Mouse (Mus musculus): ENCODE results near the gene Utf1.

The Utf1 gene

DNA sequence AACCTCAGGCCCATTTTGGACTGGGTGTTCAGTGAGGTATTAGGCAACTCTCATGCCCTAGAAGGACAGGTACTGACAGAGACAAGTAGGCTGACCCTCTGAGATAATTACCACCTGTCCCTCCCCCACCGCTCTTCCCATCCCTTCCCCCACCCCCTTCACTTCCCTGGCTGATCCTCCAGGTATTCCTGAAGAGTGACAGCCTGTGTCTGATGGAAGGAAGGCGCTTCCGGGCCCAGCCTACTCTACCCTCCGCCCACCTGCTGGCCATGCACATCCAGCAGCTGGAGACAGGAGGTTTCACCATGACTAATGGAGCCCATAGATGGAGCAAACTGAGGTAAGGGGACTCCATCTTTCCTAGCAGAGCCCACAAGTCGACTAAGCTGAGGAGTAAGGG, 5.8 kb upstream of the Utf1 start:
- DNase-seq (ENCODE audit: low spot score) = no peak

DNA sequence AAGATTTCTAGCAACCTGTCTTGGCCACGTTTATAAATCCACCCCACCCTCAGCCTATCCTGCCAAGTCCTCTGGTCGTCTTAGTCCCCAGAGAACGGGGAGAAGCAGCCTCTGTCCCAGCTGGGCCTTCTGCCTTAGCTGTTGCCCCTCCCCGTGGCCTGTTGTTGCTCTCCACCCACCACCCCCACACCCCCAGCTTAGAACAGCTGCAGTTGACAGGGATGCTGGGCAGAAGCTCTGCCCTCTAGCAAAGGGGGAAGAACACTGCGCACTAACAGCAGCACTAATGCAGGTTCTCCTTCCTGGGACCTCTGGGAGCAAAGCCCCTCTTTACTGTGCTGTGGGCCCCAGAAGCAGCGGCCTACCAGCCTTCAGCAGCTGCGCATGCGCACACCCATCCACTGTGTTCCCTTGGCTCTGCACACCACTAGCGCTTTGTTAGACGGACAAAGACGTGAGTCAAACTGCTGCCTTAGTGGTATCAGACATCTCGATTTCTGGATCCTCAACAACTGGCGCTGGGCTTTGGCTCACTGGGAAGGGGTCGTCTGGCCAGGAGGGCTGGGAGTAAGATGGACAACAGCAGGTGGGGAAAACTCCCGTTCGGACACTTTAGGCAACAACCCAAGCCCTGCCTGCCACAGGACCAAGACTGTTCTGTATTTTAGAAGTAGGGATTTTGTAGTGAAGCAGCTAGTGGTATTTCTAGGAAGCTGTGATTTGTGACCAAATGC, 2.9 kb upstream of the Utf1 start:
- DNase-seq (ENCODE audit: low spot score) = no peak

DNA sequence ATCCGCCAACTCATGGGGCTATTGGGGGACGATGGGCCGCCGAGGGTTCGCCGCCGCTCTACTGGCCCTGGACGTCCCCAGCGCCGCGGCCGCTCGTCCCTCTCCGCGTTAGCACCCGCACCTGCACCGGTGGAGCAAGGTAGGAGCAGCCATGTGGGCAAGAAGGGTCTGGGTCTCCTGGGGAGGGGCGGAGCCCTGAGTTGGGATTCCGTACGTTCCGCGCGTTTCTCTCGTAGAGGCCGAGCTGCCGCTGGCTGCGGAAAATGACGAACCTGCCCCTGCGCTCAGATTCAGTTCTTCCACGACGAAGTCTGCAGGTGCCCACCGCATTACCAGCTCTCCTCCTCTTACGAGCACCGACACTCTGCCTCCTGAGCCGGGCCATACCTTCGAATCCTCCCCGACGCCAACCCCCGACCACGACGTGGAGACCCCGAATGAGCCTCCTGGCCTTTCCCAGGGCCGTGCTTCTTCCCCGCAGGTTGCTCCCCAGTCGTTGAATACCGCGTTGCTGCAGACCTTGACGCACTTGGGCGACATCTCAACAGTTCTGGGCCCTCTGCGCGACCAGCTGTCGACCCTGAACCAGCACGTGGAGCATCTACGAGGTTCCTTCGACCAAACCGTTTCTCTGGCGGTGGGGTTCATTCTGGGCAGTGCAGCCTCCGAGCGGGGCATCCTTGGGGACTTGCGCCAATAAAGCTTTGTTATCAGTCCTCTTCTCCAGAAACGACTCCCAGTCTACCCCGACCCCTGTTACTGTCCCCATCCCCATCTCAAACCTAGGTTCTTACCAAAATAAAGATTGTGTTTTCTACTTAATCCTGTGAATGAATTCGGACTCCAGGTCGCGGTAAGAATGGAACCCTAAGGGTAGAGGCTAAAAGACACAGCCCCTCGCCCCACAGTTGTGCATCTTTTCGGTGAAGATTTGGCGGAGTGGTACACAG, 977 bp downstream of the Utf1 start:
- DNase-seq (ENCODE audit: low spot score) = no peak

DNA sequence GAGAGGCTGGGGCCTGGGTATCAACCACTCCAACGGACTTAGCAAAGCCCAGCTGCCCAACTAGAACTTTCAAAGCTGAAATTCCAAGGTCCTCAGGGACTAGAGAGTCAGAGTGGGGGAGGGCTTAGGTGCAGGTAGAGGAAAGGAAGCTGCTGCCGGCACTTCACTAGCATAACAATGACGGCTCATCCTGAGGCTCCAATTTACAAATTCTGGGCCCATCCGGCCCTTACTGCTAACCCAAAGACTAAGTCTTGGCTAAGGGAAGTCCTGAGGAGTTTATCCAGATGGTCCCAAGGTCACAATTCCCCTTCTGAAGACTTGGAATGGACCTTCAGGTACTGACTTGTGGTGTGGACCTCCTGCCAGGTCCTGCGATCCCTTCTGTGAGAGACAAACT, 1.9 kb downstream of the Utf1 start:
- no peak for DNase-seq (ENCODE audit: low spot score)

DNA sequence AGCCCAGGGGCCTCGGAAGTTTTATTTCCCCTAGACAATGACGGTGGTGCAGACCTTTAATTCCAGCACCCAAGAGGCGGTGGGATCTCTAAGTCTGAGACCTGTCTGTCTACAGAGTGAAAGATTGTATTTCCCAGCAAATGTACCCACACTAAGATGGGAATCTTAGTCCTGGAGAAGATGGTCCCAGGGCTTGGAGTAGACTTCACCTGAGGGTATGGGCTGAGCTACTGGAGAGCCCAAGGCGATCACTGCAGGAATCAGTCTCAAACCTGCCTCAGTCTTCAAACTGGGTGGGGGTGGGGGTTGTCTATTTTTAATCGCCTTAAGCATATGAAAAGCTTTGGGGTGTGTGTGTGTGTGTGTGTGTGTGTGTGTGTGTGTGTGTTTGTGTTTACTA, 2.4 kb downstream of the Utf1 start:
- no peak for DNase-seq (ENCODE audit: low spot score)

DNA sequence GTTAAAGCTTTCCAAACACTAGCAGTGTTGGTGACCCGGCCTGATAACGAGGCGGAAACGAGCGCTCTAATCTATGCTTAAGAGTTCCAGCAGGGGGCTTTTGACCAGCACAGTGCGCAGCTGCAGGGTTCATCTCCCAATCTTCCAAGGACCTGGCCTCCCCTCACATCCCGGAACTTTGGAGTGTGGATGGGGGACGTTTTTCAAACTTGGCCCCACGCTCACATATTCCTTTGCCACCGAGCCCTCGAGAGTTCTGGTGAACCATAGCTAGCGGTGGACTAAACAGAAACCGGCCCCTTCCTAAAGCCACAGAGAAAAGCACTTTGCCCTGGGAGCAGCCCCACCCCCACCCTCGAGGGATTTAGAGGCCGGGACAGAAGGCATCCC, 6.3 kb downstream of the Utf1 start:
- DNase-seq (ENCODE audit: low spot score) = peak; percentile 52

DNA sequence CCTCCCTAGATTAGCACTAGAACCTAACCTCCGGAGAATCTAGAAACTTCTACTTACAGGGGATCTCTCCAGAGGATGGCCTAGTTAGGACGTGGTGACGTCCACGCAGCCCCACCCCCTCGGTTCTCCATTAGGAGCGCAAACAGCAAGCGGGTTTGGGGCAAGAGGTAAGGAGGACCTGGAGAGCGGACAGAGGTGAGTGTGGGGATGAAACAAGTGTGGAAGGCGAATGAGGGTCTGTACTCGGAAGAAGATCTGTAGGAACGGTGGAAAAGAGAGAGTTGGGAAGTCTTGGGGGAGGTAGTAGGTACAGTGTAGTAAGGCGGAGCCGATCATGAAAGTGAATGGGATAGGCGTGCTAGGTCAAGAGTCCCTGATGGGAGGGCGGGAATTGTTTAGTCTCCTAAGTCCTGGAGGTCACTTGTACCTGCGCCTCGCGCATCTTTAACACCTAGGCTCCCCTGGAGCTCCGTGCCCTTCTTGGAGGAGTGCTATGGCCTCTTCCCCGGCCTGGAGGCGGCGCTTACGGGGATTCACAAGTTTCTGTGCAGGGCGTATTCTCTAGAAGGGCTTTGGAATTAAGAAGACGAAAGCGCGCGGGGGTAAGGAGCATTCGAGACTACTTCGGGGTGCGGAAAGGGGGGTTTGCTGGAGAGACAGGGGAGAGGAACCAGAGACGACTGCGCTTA, 6.8 kb downstream of the Utf1 start:
- DNase-seq (ENCODE audit: low spot score) = peak; percentile 30

DNA sequence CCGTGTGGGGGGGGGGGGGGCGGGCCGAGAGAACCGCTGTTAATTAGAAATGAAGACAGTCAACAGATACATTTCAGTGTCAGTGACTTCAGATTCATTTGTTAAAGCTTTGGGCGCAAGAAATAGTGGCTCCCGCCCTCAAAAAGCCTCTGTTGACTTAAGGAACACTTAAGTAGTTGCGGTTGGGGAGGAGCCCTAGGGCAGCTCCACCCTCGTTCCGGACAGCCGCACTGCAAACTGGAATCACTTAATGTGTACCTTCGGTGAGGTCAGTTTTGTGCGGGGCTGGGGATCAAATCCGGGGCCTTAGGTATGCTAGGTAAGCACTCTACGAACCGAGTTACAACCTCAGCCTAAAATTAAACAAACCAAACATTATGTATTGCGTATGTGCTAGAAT, 7.5 kb downstream of the Utf1 start:
- DNase-seq (ENCODE audit: low spot score) = peak; percentile 56

DNA sequence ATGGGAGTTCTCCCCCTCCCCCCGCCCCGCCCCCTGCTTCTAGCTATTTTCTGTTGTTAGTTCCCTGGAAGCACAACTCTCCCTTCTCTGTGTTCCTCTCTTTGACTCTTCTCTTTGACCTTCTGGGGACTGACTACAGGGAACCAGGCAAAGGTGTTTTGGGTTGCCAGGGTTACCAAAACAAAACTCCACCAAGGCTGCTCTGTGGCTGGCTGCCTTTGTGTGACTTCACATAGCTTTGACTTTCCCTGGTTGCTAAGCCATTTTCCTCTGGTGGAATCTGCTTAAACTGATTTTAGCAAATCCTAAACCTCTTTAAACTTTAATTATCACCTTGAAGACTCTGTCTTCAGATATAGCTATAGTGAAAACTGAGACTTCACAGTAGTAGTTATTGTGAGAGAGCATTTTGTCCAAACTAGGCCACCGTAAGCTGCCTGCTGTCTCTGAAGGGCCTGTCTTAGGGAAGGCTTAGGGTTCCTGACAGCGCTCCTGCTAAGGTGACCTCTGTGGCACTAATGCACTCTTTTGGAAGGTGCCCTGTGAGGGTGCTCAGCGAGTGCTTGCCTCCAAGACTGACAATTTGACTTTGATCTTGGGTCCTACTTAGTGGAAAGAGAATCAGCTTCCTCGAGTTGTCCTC, 8.5 kb downstream of the Utf1 start:
- DNase-seq (ENCODE audit: low spot score) = no peak

DNA sequence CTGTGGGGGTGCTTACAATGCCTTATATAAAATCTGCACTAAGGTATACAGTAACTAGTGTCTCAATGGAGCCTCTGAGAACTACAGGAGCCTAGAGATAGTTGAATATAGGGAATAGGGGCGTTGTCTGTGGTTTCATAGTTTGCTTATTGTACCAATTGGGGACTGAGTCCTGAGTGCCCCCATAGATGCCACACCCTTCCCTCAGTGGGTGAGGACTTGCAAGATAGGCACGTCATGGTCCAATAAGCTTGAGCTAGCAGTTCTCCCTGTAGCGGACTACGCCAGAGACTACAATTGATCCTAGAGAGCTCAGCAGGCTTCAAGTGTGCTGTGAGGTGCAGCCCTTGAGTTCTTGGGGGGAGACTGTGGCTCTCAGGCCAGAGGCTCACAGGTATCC, 11.9 kb downstream of the Utf1 start:
- no peak for DNase-seq (ENCODE audit: low spot score)

DNA sequence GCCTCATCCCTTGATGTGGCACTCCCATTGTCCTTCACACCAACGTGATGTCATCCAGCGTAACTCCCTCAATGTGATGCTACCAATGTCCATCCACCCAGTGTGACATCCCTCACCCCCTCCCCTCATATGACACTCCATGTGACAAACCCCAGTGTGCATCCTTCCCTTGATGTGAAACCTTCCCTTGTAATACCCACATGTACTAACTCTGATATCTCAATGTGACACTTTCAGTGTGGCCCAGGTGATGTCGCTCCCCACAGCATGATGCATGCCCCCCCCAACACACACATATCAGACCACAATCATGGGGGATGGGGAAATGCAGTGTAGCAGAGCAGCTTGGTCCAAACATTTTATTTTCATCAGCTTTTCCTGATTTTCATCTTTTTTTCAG, 13.1 kb downstream of the Utf1 start:
- no peak for DNase-seq (ENCODE audit: low spot score)

DNA sequence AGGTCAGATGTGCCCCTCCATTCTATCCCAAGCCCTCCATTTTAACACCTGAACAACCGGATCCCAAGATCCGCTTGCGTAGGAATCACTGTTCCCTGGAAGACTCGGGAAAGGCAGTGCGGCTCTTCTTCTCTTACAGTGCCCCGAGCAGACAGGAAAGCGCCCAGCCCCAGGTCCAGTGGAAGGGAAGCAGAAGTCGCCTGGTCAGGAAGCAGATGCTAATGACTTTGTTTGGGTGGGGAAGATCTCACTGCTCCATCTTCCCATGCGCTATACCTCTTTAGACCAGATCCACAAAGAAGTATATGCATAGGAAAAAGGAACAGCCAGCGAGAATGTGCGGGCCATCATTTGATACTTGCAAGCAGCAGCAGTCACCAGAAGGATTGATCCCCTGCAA, 13.8 kb downstream of the Utf1 start:
- DNase-seq (ENCODE audit: low spot score) = no peak

DNA sequence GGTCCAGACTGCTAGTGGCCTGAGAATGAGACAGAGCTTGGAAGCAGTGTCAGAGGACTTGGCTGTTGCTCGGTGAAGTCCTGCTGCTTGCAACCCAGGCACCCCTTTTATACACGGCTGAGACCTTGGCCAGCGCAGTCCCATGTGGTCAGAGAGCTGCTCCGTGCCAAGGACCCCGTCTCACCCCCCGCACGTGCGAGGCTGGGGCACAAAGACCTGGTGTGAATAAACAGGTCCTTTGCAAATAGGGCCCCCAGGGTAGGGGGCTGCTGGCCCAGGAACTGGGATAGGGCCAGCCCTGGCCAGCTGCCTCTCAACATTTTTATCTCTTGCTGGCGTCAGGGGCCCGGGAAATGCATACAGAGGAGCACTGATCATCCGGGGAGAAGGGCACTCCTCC, 14.4 kb downstream of the Utf1 start:
- DNase-seq (ENCODE audit: low spot score) = no peak

DNA sequence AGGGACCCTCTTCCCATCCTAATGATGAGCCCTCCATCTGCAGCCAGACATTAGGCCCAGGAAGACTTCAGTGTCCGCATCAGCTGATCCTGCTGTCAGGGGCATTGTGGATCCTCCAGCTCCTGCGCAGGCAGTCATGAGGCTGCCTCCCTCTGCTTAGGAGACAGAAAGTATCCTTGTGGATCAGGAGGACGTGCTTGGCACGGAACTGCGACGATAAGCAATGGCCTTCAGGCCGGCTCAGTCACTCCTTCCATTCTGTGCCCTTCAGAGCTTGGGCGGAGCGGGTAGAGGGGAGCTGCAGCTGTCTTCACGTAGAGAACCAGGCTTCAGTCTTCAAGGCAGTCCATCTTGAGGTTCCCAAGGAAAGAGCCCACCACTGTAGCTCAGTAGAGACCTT, 17.6 kb downstream of the Utf1 start:
- DNase-seq (ENCODE audit: low spot score) = no peak

DNA sequence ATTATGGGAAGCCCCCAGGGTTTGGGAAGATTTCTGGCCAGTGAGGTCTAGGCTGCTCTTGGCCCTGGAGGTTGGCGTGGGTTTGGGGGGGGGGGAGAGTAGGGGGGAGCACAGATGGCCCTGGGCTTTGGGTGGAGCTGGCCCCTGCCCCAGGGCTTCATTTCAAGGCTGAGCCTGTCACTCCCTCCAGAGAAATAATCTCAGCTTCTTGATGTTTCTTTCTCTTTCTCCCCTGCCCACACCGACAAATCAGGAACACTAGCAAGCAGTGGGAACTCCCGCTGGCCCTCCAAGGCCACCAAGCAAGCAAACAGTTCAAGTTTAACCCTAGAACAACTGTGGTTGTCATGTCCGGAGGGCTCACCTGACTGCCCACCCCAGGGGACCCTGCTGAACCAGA, 20.2 kb downstream of the Utf1 start:
- DNase-seq (ENCODE audit: low spot score) = no peak

DNA sequence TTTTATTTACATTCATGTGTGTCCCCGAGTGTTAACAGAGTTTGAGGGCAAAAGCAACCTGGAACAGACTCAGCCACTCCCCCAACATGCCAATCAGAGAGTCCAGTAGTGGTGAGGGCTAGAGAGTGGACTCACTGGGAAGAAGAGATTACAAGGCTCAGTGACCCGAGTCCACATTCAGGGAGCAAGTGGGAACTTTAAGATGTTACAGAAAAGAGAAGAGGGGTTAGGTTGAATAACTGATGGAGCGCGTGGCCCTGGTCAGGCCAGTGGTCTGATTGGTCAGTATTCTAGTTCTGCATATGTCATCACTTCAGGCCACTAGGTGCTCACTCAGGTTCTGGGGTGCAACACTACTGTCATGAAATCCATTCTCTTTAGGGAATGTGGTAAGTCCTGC, 23.6 kb downstream of the Utf1 start:
- DNase-seq (ENCODE audit: low spot score) = no peak

DNA sequence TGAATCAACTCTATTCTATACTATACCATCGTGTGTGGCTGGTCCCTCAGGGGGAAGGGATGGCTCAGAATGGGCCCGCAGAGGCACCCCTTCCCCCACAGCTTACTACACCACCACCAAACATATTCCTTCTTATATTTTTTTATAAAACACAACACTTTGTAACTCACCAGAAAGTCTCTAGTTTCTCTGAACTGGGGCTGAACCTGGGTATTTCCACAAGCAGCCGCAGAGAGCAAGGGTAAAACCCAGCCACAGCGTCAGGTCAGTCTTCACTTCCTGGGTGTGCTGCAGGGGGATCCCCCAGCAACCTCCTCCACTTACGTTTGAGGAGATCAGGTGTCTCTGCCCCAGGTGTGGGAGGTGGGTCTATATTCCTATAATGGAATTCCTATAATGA, 24.8 kb downstream of the Utf1 start:
- DNase-seq (ENCODE audit: low spot score) = no peak

DNA sequence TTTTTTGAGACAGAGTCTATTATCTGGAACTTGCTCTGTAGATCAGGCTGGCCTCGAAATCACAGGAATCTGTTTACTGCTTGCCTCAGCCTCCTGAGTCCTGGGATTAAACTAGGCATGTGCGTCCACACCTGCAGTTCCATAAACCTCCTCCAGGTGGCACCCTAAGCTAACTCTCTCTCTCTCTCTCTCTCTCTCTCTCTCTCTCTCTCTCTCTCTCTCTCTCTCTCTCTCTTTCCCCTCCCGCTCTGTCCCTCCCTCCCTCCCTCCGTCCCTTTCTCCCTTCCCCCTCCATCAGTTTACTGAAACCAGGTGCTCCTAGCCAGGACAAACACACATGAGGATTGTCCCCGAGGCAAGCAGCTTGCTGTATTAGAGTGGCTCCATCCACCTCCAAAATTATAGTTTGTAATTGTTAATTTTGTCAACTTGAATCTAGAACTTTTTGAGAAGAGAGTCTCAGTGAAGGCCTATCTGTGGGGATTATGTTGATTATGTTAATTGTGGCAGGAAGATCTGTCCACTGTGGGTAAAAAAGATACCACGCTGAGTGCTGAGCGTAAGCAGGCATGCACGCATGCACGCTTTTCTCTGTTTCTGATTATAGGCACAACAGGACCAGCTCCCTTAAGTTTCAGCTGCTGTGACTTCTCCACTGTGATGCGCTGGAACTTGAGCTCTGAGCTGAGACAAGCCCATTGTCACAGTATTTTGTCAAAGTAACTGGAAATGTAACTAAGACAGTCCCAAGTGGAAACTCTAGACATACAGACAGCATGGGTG, 25.9 kb downstream of the Utf1 start:
- peak; percentile 75 for DNase-seq (ENCODE audit: low spot score)

DNA sequence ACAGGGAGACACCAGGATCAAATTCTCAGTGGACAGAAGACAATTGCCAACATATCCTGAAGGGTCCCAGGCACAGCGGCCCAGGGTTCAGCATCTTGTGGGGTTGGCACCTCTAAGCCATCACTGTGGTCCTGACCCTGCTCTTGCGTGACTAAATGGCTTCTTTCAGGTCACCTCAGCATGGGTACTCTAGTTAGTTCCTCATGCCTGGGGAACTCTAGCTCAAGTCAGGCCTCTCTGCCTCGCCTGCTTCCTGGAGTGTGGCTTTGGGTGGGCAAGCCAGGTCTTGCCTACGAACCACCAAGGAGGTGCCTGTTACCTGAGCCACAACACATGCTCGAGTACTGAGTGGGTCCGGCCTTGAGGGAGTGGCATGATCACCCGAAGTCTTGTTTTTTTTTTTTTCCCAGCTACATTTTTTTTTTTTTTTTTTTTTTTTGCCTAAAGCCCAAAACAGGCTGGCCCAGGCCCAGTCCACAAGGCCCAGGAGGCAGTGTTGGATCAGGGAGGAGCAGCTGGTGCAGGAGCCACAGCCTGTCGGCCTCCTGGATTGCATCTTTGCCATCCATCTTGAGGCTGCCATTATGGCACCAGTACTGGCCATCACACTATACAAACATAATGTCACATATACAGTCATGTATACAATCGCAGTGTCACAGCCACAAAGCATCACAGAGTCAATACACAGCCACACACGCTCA, 26.8 kb downstream of the Utf1 start:
- no peak for DNase-seq (ENCODE audit: low spot score)

DNA sequence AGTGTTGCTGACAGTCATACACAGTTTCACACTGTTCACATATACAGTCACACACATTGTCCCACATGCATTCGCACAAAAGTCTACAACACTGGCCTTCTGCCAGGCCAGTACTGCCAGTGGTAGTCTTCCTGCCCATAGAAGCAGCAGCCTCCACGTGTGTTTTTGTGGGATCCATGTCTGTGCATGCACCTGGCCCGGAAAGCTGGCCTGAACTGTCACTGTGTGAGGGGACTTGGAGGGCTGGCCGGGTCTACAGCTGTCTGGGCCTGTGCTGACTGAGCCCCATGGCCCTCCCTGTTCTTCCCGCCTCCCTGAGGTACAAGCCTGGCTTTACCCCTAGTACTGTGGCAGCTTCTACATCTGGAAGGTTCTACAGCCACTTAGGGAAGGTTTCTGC, 27.4 kb downstream of the Utf1 start:
- no peak for DNase-seq (ENCODE audit: low spot score)

DNA sequence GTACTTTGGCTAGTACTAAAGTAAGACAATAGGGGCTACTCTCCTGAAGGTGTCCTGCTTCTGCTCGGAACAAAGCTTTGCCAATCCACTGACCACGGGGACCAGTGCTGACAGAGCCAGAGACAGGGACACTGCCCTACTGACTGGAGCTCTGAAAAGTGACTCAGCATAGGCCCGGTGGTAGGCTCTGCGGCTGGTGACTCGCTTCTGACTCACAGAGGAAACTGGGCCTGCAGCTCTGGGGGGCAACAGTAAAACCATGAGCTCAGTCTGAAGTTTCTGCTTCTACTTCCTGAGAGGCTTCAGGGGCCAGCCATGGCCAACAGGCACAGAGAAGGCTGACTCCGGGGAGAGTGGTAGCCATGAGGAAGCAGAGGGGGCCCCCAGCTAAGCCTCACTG, 27.8 kb downstream of the Utf1 start:
- DNase-seq (ENCODE audit: low spot score) = no peak

All from lung, postnatal 25 days (tissue).